Mouse (Mus musculus): Measurements from ENCODE around the gene Slc39a5. TPM values are rescaled to one million over a fixed set of nuclear protein-coding genes. Genes with fewer than 3 reads are reported as not detected.

Slc39a5 gene
- 114 and 137 TPM in 2 replicates for polyA plus RNA-seq (2012; rRNA removed)

DNA sequence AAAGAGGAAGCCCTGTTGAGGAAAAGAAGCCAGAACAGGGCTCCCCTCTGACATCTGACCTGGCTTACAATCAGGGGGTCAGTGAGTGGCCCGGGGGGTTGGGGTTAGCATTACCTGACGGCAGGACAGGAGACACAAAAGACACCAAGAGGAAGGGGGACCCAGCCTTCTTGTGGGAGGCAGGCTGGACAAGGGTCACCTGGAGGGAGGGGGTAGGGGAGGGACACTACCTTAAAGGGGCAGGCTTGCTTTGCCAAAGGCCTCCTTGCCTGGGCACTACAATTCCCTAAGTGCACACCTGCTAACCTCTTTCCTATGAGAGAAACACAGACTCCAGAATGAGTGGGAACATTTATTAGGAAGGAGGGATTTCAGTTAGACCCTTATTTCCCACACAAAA lies at the start of gene Slc39a5:
Gene Slc39a5, minus strand, starts transcription at position 174 of the 400 bp plus-strand sequence.
- peak within 1 kb of the TSS; percentile 44 for H3K4me3 ChIP-seq (ENCODE audit: insufficient read depth, low read depth, low read length)
- no peak within 1 kb of the TSS for H3K27ac ChIP-seq (ENCODE audit: insufficient read depth, low read depth, low read length)
- no peaks in the 10 kb centered on the region for H3K36me3 ChIP-seq (ENCODE audit: control insufficient read depth, insufficient read depth, low read length)
- no peaks in the 10 kb centered on the region for H3K27me3 ChIP-seq (replicated peaks; ENCODE audit: control insufficient read depth, insufficient read depth, low read length)
- 28% methylated on average over 2 of the region's 2 CpGs for WGBS
- H3K4me1 ChIP-seq (ENCODE audit: control insufficient read depth, insufficient read depth, low read length), result no peaks in the 10 kb centered on the region; the same call in 1 of the 2 replicates
- peak; percentile 57 for DNase-seq
- no peak for TF ChIP-seq POLR2A (IDR thresholded peaks at IDR 0.05; ENCODE audit: low read depth, low read length)

DNA sequence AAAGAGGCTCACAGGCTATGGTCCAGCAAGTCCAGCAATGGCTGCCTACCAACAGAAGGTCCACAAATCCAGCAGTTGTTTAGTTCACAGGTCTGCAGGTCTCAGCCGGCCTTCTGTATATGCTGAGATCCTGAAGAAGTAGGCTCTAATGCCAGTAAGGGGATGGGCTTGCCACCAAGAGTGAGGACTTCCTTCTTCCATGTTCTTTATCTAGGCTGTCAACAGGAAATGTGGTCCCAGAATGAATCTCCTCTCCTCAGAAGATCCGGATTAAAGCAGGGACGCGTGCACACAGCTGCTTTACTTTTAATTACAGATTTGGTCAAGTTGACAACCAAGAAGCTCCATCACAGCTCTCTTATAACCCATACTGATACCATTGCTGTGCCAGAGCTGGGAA lies 44.4 kb upstream of the Slc39a5 start:
- WGBS, result 72% methylated on average over 4 of the region's 4 CpGs
- no peaks in the 10 kb centered on the region for H3K4me1 ChIP-seq (ENCODE audit: control insufficient read depth, insufficient read depth, low read length)
- no peak overlapping the region for H3K27ac ChIP-seq (ENCODE audit: insufficient read depth, low read depth, low read length)
- H3K27me3 ChIP-seq (replicated peaks; ENCODE audit: control insufficient read depth, insufficient read depth, low read length), result no peaks in the 10 kb centered on the region
- DNase-seq, result peak; percentile 40
- H3K36me3 ChIP-seq (ENCODE audit: control insufficient read depth, insufficient read depth, low read length), result no peaks in the 10 kb centered on the region
- TF ChIP-seq CTCF (conservative IDR thresholded peaks at IDR 0.05; ENCODE audit: insufficient read depth, insufficient read length, low read depth, low read length), result no peak
- TF ChIP-seq POLR2A (IDR thresholded peaks at IDR 0.05; ENCODE audit: low read depth, low read length), result no peak
- no peak overlapping the region for H3K4me3 ChIP-seq (ENCODE audit: insufficient read depth, low read depth, low read length)

- TF ChIP-seq POLR2A (IDR thresholded peaks at IDR 0.05; ENCODE audit: low read depth, low read length), result no peak
- DNase-seq, result no peak
- Histone ChIP-seq H3K4me3 (ENCODE audit: insufficient read depth, low read depth, low read length) (no peak overlapping the region), H3K27me3 (replicated peaks; ENCODE audit: control insufficient read depth, insufficient read depth, low read length) (no peaks in the 10 kb centered on the region), H3K27ac (ENCODE audit: insufficient read depth, low read depth, low read length) (no peak overlapping the region), H3K36me3 (ENCODE audit: control insufficient read depth, insufficient read depth, low read length) (no peaks in the 10 kb centered on the region), H3K4me1 (ENCODE audit: control insufficient read depth, insufficient read depth, low read length) (no peaks in the 10 kb centered on the region)
- 20% methylated on average over 6 of the region's 6 CpGs for WGBS
Observed at GRCm38 (mm10) chr10:128444354-128444753, 43.3 kb upstream of the Slc39a5 start.

GRCm38 (mm10) chr10:128442718-128443117 lies 41.7 kb upstream of the Slc39a5 start:
- H3K36me3 ChIP-seq (ENCODE audit: control insufficient read depth, insufficient read depth, low read length), result 0 out of 2 replicates have a peak, but pooled peaks cover 4% of the 10 kb centered on the region
- no peak overlapping the region for H3K4me3 ChIP-seq (ENCODE audit: insufficient read depth, low read depth, low read length)
- H3K4me1 ChIP-seq (ENCODE audit: control insufficient read depth, insufficient read depth, low read length), result no peaks in the 10 kb centered on the region
- TF ChIP-seq CTCF (conservative IDR thresholded peaks at IDR 0.05; ENCODE audit: insufficient read depth, insufficient read length, low read depth, low read length) (no peak), POLR2A (IDR thresholded peaks at IDR 0.05; ENCODE audit: low read depth, low read length) (no peak)
- no peak for DNase-seq
- WGBS, result 82% methylated on average over 1 of the region's 1 CpGs
- no peaks in the 10 kb centered on the region for H3K27me3 ChIP-seq (replicated peaks; ENCODE audit: control insufficient read depth, insufficient read depth, low read length)
- H3K27ac ChIP-seq (ENCODE audit: insufficient read depth, low read depth, low read length), result no peak overlapping the region

DNA sequence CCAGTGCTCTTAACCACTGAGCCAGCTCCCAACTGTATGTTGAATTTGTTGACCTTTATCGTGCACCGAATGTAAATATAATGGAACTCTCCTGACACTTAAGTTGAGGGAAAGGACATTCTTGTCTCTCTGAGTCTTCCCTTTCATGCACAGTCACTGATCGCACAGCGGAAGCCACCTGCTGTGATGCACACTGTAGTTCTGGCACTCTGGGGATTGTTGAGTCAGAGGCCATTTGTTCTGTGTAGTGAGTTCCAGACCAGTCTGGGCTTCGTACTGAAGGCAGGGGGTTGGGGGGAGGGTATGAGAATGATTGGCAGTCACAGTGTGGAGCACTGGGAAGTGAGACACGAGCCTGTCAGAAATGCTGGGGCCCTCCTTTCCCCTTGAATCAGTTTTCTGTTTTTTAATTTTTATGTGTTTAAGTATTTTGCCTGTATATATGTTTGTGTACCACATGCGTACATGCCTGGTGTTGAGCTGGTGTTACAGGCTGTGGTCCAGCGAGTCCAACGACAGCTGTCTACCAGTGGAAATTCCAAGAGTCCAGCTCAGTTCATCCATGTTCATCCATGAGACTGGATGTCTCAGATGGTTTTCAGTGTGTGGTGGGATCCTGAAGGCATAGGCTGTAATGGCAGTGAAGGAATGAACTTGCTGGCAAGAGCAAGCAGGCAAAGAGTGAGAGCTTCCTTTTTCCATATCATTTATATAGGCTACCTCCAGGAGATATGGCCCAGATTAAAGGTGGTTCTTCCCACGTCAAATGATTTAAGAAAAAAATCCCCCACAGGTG lies 40.5 kb upstream of the Slc39a5 start:
- peaks cover 8% of the 10 kb centered on the region; the same call in 1 of the 2 replicates for H3K36me3 ChIP-seq (ENCODE audit: control insufficient read depth, insufficient read depth, low read length)

GRCm38 (mm10) chr10:128440407-128440806 lies 39.4 kb upstream of the Slc39a5 start:
- 22% methylated on average over 10 of the region's 10 CpGs for WGBS
- peak; percentile 47 for DNase-seq
- Histone ChIP-seq H3K27me3 (replicated peaks; ENCODE audit: control insufficient read depth, insufficient read depth, low read length) (no peaks in the 10 kb centered on the region), H3K4me1 (ENCODE audit: control insufficient read depth, insufficient read depth, low read length) (peaks cover under 1% of the 10 kb centered on the region), H3K36me3 (ENCODE audit: control insufficient read depth, insufficient read depth, low read length) (peaks cover 8% of the 10 kb centered on the region; the same call in 1 of the 2 replicates), H3K4me3 (ENCODE audit: insufficient read depth, low read depth, low read length) (no peak overlapping the region), H3K27ac (ENCODE audit: insufficient read depth, low read depth, low read length) (peak overlapping the region; percentile 69; the same call in 1 of the 2 replicates)
- TF ChIP-seq POLR2A (IDR thresholded peaks at IDR 0.05; ENCODE audit: low read depth, low read length) (no peak), CTCF (conservative IDR thresholded peaks at IDR 0.05; ENCODE audit: insufficient read depth, insufficient read length, low read depth, low read length) (peak; percentile 61)

More for the DNA sequence above, 40.5 kb upstream of the Slc39a5 start:
- H3K27ac ChIP-seq (ENCODE audit: insufficient read depth, low read depth, low read length), result no peak overlapping the region
- H3K4me1 ChIP-seq (ENCODE audit: control insufficient read depth, insufficient read depth, low read length), result no peaks in the 10 kb centered on the region
- no peak overlapping the region for H3K4me3 ChIP-seq (ENCODE audit: insufficient read depth, low read depth, low read length)
- WGBS, result 90% methylated on average over 10 of the region's 10 CpGs
- no peak for DNase-seq
- no peaks in the 10 kb centered on the region for H3K27me3 ChIP-seq (replicated peaks; ENCODE audit: control insufficient read depth, insufficient read depth, low read length)
- TF ChIP-seq POLR2A (IDR thresholded peaks at IDR 0.05; ENCODE audit: low read depth, low read length), result no peak
- TF ChIP-seq CTCF (conservative IDR thresholded peaks at IDR 0.05; ENCODE audit: insufficient read depth, insufficient read length, low read depth, low read length), result no peak

GRCm38 (mm10) chr10:128438675-128439279 lies 37.7 kb upstream of the Slc39a5 start:
- TF ChIP-seq POLR2A (IDR thresholded peaks at IDR 0.05; ENCODE audit: low read depth, low read length) (no peak), CTCF (conservative IDR thresholded peaks at IDR 0.05; ENCODE audit: insufficient read depth, insufficient read length, low read depth, low read length) (no peak)
- no peak overlapping the region for H3K4me3 ChIP-seq (ENCODE audit: insufficient read depth, low read depth, low read length)
- peak; percentile 43 for DNase-seq
- H3K27me3 ChIP-seq (replicated peaks; ENCODE audit: control insufficient read depth, insufficient read depth, low read length), result no peaks in the 10 kb centered on the region
- H3K36me3 ChIP-seq (ENCODE audit: control insufficient read depth, insufficient read depth, low read length), result peaks cover 8% of the 10 kb centered on the region; the same call in 1 of the 2 replicates
- WGBS, result 50% methylated on average over 10 of the region's 10 CpGs
- H3K27ac ChIP-seq (ENCODE audit: insufficient read depth, low read depth, low read length), result peak overlapping the region; percentile 54; the same call in 1 of the 2 replicates
- H3K4me1 ChIP-seq (ENCODE audit: control insufficient read depth, insufficient read depth, low read length), result peaks cover 9% of the 10 kb centered on the region
